Mouse (Mus musculus) ES-E14 (cell line): Measurements from ENCODE around the gene Stat2.

Source experiments
- CHD2 ChIP-seq: IDR thresholded peaks from 2 replicates; pipeline ENCODE4 v1.6.1; 2014; ENCODE audit warnings: mild to moderate bottlenecking, low read depth, low read length, inconsistent platforms
- HCFC1 ChIP-seq: IDR thresholded peaks from 2 replicates; pipeline ENCODE4 v1.6.1; 2012; ENCODE audit warnings: low read length, inconsistent platforms, borderline replicate concordance; ENCODE audit not compliant: insufficient read depth
- MAFK ChIP-seq: IDR thresholded peaks from 2 replicates; pipeline ENCODE4 v1.6.1; 2014; ENCODE audit warnings: mild to moderate bottlenecking, low read depth, low read length, inconsistent platforms; ENCODE audit not compliant: insufficient read depth
- ZNF384 ChIP-seq: IDR thresholded peaks from 2 replicates; pipeline ENCODE4 v1.6.1; 2012; ENCODE audit warnings: low read depth, low read length, inconsistent platforms

GRCm38 (mm10) chr10:128309654-128310053 lies 39.3 kb downstream of the Stat2 start:
- TF ChIP-seq HCFC1 = no peak
- no peak for TF ChIP-seq CHD2
- TF ChIP-seq MAFK = no peak
- TF ChIP-seq ZNF384 = no peak
